Comparison of ENCODE assay signal across 23 mouse cellular contexts in genomic region chr10:105763959-105764358, GRCm38 (mm10).
DNase-seq lines count a peak whose midpoint lies in the region; ATAC-seq and TF ChIP-seq lines count a peak whose summit lies in the region.
"Had no signal": no experiment of that assay in that cellular context is flagged by ENCODE, and none has a peak within 500 bp of the region (broad histone marks: within the 10 kb centered on the region; RNA-seq: fewer than 3 reads in every experiment).

No protein-coding gene starts in this region.

- no peak for TF ChIP-seq RAD21 in MEL (IDR thresholded peaks at IDR 0.05; ENCODE audit: low read depth, low read length)

- H3K4me3 ChIP-seq in MEL (ENCODE audit: control insufficient read depth in 1 of 2, insufficient read depth in 1 of 2, low read depth in 2 of 2, low read length in 2 of 2) = no peak overlapping the region
- H3K4me3 ChIP-seq: embryonic facial prominence, embryonic 10.5 days; embryonic facial prominence, embryonic 12.5 days; forebrain, embryonic 13.5 days; forebrain, embryonic 15.5 days had no signal

- peak; percentile 69; the same call in 1 of the 2 replicates for ATAC-seq in granulocyte monocyte progenitor cell, adult 5-6 weeks (replicated peaks; ENCODE audit: poor library complexity, severe bottlenecking)
- ATAC-seq in megakaryocyte progenitor cell, adult 5-6 weeks (replicated peaks; ENCODE audit: poor library complexity) = 0 out of 2 replicates have a peak, but pooled peaks have one; percentile 57
- ATAC-seq: CD4-positive, CD25-positive, alpha-beta regulatory T cell, adult 4 months; forebrain, embryonic 13.5 days; forebrain, embryonic 15.5 days; forebrain, postnatal 0 days had no signal

- H3K9ac ChIP-seq in MEL (ENCODE audit: control insufficient read depth, low read depth, low read length, poor library complexity, severe bottlenecking) = no peak overlapping the region
- H3K9ac ChIP-seq: embryonic facial prominence, embryonic 12.5 days; forebrain, embryonic 13.5 days; forebrain, embryonic 15.5 days; forebrain, postnatal 0 days had no signal

- no peaks in the 10 kb centered on the region for H3K27me3 ChIP-seq in MEL (ENCODE audit: control insufficient read depth in 1 of 2, insufficient read depth in 2 of 2, low read length in 2 of 2)
- H3K27me3 ChIP-seq: CH12.LX; embryonic facial prominence, embryonic 12.5 days; forebrain, embryonic 13.5 days; forebrain, embryonic 15.5 days had no signal

- no peaks in the 10 kb centered on the region for H3K9me3 ChIP-seq in MEL (replicated peaks; ENCODE audit: insufficient read depth, low read length)
- H3K9me3 ChIP-seq: embryonic facial prominence, embryonic 10.5 days; embryonic facial prominence, embryonic 12.5 days; forebrain, embryonic 13.5 days; forebrain, embryonic 15.5 days; G1E had no signal

- TF ChIP-seq POLR2A in MEL (IDR thresholded peaks at IDR 0.05; ENCODE audit: control insufficient read depth in 1 of 2, insufficient read depth in 1 of 2, low read depth in 1 of 2, low read length in 2 of 2, poor library complexity in 1 of 2) = no peak

- TF ChIP-seq EP300 in MEL (IDR thresholded peaks at IDR 0.05; ENCODE audit: low read depth in 1 of 2, low read length in 2 of 2) = no peak

- H3K27ac ChIP-seq in MEL (ENCODE audit: control insufficient read depth, low read depth, low read length) = no peak overlapping the region
- H3K27ac ChIP-seq: embryonic facial prominence, embryonic 10.5 days; embryonic facial prominence, embryonic 12.5 days; forebrain, embryonic 13.5 days; forebrain, embryonic 15.5 days had no signal

- peak; percentile 7 for DNase-seq in MEL (ENCODE audit: low read depth, low spot score)
- no peak for DNase-seq in lung, postnatal 10 days
- no peak for DNase-seq in cerebellum, adult 9-10 months
- no peak for DNase-seq in left cerebral cortex, postnatal 14 days (ENCODE audit: low spot score in 2 of 2)
- DNase-seq: adrenal gland, adult 2 months; adrenal gland, postnatal 14 days; adrenal gland, postnatal 36 days; B cell, adult 2 months; cerebellum, adult 11-12 months; cerebellum, adult 2 months; cerebellum, adult 9-11 months; cerebellum, postnatal 14 days; cerebellum, postnatal 36 days; forebrain, postnatal 0 days had no signal

- H3K4me1 ChIP-seq in MEL (ENCODE audit: control insufficient read depth in 1 of 2, insufficient read depth in 2 of 2, low read length in 2 of 2) = no peaks in the 10 kb centered on the region
- H3K4me1 ChIP-seq: embryonic facial prominence, embryonic 10.5 days; embryonic facial prominence, embryonic 12.5 days; forebrain, embryonic 13.5 days; forebrain, embryonic 15.5 days had no signal

- H3K79me2 ChIP-seq in MEL (ENCODE audit: control insufficient read depth, insufficient read depth, low read length, poor library complexity) = no peaks in the 10 kb centered on the region

- intact Hi-C loops in left cerebral cortex, postnatal 14 days (cut with DNase I) = no loop called here

- no peaks in the 10 kb centered on the region for H3K36me3 ChIP-seq in MEL (ENCODE audit: control insufficient read depth in 1 of 2, insufficient read depth in 2 of 2, low read length in 2 of 2)
- H3K36me3 ChIP-seq: embryonic facial prominence, embryonic 10.5 days; embryonic facial prominence, embryonic 12.5 days; forebrain, embryonic 15.5 days had no signal

- no peak for TF ChIP-seq CTCF in MEL (IDR thresholded peaks at IDR 0.05 in 2 of 3, conservative IDR thresholded peaks at IDR 0.05 in 1 of 3; ENCODE audit: control insufficient read depth in 1 of 3, insufficient read depth in 1 of 3, low read depth in 2 of 3, low read length in 3 of 3, poor library complexity in 1 of 3, severe bottlenecking in 1 of 3)

TF ChIP-seq in MEL, 35 proteins besides CTCF, POLR2A, EP300 and RAD21:
- TF ChIP-seq ZMIZ1 (IDR thresholded peaks at IDR 0.05; ENCODE audit: low read depth, low read length) (no peak), MAFK (IDR thresholded peaks at IDR 0.05; ENCODE audit: borderline replicate concordance, low read depth, low read length) (no peak), ZKSCAN1 (IDR thresholded peaks at IDR 0.05; ENCODE audit: low read depth, low read length) (no peak), MEF2A (IDR thresholded peaks at IDR 0.05; ENCODE audit: extremely low read depth, insufficient replicate concordance, low read depth, low read length, poor library complexity, severe bottlenecking) (no peak), CHD2 (IDR thresholded peaks at IDR 0.05; ENCODE audit: low read length) (no peak), KAT2A (conservative IDR thresholded peaks at IDR 0.05; ENCODE audit: low read depth, low read length) (no peak), POLR2AphosphoS5 (IDR thresholded peaks at IDR 0.05; ENCODE audit: borderline replicate concordance, low read depth, low read length) (no peak), BHLHE40 (IDR thresholded peaks at IDR 0.05; ENCODE audit: borderline replicate concordance, low read depth, low read length) (no peak), TCF12 (IDR thresholded peaks at IDR 0.05; ENCODE audit: low read depth, low read length) (no peak), JUND (IDR thresholded peaks at IDR 0.05; ENCODE audit: low read depth, low read length) (no peak), NRF1 (IDR thresholded peaks at IDR 0.05; ENCODE audit: insufficient read depth, low read depth, low read length, poor library complexity, severe bottlenecking) (no peak), USF1 (IDR thresholded peaks at IDR 0.05; ENCODE audit: low read depth, low read length) (no peak), GATA1 (IDR thresholded peaks at IDR 0.05; ENCODE audit: low read depth, low read length) (no peak)
